Mouse (Mus musculus) adrenal gland, postnatal 25 days (tissue): ENCODE data around the gene Cchcr1. TPM values are rescaled to one million over a fixed set of nuclear protein-coding genes. Genes with fewer than 3 reads are reported as not detected.
A peak's percentile ranks its signal among the peaks of the same experiment; 100 is the strongest.

Experiments used
- DNase-seq: peaks from one replicate; pipeline ENCODE4 v3.0.0; 2021; ENCODE audit warnings: mixed read lengths
- total RNA-seq: library from RNA; stranded (reverse); gene quantifications from 2 replicates; pipeline ENCODE4 v1.2.3, GENCODE M21; 2021

The Cchcr1 gene
- total RNA-seq, 1 experiment from 2014 or later, result 16.6 TPM

DNA sequence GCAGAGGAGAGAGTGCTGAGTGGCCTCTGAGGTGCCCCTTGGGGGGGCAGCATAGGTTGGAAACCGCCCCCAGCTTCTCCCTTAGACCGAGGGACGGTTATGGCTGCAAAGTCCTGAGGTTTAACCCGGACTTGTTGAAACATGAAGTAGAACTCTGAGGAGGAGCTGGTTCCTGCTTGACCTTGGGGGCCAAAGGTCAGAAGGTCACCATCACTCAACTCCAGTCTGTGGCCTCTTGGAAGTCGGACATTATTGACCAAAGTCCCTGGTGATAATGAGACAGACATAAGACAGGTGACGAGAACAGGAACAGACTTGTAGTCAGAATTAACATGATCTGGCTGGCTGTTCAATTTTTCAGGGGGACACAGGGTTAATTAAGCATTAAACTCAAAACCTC lies 2.1 kb upstream of the Cchcr1 start:
- no peak for DNase-seq

DNA sequence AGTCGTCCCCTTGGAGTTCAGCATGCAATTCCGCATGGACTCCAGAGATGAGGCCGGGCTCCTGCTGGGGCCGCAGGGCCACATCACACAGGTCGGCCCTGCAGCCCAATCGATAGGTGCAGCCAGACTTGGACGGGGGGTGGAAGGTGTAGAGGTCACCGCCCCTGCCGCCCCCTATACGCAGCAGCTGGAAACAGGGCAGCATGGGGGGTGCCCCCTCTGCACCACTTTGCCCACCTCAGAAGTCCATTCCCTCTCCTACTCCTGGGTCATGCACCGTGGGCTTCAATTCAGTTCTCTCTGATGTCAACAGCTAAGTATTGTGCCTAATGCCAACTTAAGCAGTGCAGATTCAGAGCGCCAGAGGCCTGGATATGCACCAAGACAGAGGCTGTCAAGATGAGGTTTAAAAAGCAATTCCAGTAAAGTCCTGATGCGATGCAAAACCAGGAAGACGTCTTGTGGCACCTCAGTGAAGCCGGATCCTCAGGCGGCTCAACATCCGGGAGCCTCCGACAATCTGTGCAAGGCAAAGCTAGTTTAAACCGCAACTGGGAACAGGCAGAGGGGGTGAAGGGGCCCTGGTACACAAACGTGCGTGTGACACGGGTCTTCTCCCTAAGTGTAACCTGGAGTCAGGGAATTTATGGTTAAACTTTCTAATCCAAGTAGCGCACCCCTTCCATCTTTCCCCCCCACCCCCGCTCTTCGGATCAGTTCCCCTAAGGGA lies 824 bp upstream of the Cchcr1 start:
- DNase-seq, result no peak

DNA sequence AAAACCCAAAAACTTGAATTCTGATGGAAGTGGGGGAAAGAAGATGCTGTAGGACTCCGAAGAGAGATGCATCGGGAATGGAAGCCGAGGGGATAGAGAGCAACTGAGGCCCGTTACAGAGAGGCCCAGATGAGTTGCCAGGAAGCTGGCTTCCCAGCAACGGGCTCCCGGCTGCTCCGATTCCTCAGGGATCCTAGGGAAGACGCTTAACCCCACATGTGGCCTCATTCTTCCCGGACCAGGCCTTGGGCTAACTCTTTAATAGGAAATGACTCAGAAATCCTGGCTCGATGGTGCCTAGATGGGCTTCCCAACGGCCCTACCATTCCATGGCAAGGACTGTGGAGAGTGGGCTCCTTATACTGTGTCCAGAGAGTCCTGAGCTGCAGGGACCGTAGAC lies 626 bp downstream of the Cchcr1 start:
- no peak for DNase-seq

DNA sequence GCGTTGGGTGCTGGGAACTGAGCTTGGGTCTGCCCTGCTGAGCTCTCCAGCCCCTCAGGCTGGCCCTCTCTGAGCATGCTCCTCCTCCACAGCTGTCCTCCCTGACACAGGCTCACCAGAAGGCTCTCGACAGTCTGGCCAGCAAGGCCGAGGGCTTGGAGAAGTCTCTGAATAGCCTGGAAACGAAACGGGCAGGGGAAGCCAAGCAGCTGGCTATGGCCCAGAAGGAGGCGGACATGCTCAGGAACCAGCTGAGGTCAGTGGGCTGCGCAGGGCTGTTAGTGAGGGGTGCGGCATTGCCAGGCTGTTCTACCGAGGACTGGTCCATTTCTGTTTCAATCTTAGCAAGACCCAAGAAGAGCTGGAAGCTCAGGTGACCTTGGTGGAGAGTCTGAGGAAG lies 7.5 kb downstream of the Cchcr1 start:
- DNase-seq, result no peak

DNA sequence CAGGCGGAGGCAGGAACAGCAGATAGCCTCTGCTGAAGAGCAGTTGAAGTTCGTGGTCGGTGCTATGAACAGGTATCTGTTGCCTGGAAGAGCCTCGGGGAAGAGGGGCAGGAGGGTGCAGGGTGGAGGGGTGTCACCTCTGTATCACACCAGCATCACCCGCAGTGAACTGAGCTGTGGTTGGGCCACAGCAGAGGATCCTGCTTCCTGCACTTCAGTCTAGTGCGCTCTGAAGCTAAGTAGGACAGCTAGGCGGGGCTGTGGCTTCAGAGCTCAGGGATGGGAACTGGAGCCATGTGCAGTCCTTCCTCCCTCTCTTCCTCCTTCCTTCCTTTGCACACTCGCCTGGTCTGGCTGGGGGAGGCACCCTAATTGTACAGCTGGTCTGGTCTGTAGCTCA lies 9.7 kb downstream of the Cchcr1 start:
- DNase-seq, result no peak

DNA sequence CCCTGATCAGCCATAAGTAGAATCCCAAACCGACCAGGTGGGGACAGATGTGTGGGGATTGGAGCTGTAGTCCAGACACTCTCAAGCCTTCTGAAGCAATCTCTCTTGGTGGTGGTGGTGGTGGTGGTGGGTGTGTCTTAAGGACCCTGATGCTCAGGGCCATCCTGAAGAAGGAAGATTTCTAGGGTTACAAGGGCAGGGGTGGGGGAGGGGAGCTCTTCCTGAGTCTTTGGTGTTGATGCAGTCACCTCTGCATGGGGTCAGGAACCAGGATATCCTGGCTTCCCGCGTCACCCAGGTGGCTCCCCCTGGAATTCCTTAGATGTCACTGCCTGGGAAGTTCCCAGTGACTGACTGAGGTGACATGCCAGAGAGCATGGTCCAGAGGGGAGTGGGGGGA lies 15.5 kb downstream of the Cchcr1 start:
- DNase-seq, result no peak

DNA sequence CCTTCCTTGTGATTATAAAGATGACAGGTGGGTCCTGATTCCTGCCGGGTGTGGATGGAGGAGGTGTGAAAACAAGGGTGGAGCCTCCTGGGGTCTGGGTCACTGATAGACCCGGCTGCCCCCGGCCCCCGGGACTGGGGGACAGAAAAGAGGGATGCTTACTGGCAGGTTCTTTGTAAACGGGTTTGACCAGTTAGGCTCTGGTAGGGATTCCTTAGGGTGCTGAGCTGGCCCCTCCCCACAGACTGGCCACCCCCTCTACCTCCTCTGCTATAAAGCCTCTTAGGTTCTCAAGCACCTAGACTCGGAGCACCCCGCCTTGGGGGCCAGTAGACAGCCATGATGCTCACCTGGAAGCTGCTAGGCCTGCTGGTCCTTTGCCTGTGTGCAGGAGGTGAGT lies 16.0 kb downstream of the Cchcr1 start, which contains the start of gene Psors1c2:
Psors1c2 (plus strand) TSS at position 301 of the 400 bp plus-strand sequence.
- DNase-seq, result no peak

DNA sequence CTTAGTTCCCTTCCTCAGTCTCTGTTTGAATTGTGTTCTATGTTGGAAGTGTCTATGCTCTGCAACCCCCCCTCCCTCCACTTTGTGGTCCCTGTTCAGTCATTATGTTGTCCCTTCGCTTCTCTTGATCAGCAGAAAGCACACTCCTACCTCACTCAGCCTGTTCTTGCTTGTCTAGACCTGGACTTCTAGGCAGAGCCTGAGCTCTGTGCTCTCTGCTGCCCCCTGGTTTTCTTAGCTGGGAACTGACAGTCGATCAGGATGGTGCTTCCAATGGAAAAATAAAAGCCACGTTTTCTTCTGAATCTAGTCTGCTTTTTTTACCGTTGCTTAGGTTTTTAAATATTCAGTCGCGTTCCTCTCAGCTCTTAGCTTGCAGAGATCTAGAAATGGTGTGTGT lies 17.4 kb downstream of the Cchcr1 start:
- peak; percentile 75 for DNase-seq

DNA sequence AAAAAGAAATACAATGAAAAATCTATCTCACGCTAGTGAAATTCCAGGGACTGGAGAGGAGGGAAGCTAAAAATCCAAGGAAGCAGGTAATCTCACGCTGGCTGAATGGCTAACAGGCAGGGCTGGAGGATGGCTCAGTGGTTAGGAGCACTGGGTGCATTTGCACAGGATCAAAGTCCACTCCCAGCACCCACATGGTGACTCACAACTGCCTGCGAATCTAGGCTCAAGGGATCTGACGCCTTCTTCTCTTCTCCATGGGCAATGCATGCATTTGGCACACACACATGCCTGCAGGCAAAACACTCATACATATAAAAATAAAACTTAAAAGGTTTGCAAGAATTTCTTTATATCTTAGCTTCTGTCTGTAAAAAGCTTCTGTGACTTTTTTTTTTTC lies 20.5 kb downstream of the Cchcr1 start:
- DNase-seq, result no peak

DNA sequence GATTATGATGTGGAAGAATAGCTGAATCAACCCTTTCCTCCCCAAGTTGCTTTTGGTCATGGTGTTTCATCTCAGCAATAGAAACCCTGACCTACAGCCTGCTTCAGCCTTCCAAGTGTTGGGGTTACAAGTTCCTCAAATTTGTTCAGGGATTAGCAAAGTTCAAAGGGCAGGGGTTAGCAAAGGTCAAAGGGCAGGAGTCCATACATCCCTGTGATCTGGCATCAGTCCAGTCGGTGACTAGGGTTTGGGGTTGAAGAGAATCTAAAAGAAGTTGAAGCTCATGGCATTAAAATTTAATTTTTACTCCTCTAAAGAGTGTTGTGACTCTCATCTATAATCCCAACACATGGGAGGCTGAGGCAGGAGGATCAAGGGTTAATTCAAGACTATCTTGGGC lies 21.6 kb downstream of the Cchcr1 start:
- no peak for DNase-seq

DNA sequence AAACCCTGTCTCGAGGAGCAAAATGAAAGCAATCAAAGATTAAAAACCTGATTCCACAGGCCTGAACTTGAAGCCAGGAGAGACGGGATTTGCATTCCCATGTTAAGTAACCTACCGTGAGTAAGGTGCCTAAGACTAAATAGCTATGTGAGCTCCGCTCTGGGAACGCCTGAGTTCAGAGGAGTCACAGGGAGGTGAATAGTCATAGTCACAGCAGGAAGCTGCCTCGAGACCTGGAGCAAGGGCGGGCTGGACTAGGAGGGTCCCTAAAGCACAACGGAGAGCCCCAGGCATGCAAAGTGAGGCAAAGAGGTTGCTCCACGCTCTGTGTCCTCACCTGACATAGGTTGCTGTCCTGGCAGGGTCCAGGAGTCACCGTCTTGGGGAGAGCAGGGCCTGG lies 22.6 kb downstream of the Cchcr1 start:
- no peak for DNase-seq

DNA sequence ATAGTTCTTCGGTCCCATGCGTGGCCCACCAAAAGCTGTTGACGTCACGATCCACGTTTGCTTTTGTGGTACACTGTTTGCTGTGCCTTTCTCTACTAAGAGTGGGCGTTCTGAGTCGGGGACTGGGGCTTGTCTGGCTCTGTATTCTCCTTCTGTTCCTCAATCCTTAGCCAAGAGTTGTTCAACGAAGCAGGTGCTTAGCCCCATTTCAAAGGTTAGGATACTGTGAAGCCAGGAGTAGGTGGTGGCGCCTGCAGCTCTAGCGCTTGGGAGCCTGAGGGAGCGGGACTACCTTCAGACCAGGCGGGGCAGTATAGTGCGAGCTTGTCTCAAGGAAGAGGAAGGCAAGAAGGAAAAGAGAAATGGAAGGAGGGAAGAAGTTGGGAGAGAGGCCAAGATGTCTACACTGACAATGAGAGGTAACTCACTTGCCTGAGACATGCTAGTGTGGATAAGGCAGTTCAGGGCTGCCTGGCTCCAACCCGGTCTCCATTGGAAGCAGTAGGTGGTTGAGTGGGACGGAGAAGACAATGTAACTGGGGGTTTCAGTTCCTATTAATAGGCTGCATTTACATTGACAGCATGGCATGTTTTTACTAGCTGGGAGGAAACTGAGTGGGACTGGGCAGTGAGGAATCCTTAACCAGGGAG lies 26.0 kb downstream of the Cchcr1 start:
- DNase-seq, result no peak

DNA sequence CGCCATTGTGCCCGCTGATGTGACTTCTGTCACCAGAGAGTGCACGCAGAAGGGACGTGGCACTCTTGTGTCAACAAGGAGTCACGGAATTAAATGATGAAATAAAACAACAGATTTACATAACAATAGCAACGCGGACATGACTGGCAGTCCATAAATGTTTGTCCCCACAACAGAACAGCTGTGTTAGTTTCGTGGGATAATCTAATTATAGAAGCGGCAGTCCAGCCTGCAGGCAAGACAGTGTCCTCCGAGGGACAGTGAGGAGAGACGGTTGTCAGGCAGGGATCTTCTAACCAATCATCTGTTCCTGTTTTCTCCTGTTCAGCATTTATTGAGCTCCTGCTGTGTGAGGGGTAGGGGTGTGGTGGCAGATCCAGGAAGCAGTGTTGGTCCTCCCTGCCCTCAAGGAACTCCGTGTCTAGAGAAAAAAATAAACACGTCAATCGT lies 26.5 kb downstream of the Cchcr1 start:
- DNase-seq, result no peak

DNA sequence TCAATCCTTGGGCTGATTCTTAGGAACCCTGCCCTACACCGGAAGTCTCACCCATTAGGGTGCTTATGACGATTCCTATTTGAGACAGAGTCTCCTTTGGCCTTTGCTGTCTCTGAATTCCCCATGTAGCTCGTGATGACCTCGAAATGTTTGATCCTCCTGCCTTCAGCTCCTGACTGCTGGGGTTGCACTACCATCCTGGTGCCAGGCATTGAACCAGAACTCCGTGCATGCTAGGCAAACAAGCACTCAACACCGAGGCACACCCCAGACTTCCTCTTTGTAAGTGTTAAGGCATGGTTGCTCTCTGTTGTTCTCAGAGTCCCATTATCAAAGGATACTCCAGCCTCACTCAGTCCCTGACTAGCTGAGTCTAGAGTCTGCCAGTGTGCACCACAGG lies 27.1 kb downstream of the Cchcr1 start:
- DNase-seq, result no peak

DNA sequence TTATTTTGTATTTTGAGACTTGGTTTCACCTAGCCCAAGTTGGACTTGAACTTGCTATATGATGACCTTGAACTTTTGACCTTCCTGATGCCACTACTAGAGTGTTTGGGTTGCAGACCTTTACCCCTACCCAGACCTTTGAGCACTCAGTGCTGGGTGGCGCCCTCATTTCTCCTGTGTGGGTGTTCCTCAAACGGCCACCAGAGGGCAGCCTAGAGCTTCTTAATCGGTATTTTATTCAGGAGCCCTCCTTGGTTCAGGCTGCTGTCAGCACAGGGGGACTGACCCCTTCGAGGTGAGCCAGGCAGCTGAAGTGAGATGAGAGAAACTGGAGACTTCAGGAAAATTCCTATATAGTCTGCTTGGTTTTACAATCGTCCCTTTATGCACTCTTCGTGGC lies 27.8 kb downstream of the Cchcr1 start:
- peak; percentile 52 for DNase-seq

DNA sequence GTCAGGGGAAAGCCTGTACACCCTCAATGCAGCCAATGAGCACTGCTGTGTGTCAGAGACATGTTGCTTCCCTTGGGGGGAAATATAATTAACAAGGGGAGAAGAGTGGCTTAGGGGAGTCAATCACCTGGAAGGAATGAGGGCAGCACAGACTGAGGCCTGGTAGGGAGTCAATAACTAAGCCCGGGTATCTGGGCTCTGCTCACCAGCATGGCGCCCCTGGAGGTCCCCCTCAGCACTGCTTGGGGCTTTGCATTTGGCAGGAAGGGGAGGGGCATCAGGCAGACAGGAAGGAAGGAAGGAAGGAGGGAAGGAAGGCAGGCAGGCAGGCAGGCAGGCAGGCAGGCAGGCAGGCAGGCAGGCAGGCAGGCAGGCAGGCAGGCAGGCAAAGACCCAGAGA lies 30.6 kb downstream of the Cchcr1 start:
- DNase-seq, result no peak

DNA sequence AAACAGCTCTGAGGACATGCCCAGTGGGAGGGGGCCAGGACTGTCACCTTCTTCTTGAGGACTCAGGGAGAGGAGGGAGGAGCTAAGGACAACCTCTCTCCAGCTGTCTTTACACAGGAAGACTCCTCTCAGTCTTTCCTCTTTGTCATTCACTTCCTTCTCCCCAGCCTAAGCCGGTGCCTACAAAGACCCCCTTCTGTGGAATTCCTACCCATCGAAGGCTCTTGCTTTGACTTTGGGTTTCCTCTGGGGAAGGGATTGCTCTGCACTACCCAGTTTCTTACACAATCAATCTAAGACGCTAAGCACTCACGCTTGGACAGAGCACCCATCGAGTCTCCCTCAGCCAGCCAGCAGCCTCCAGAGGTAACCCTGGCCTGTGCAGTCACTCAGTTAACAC lies 31.7 kb downstream of the Cchcr1 start:
- DNase-seq, result no peak

DNA sequence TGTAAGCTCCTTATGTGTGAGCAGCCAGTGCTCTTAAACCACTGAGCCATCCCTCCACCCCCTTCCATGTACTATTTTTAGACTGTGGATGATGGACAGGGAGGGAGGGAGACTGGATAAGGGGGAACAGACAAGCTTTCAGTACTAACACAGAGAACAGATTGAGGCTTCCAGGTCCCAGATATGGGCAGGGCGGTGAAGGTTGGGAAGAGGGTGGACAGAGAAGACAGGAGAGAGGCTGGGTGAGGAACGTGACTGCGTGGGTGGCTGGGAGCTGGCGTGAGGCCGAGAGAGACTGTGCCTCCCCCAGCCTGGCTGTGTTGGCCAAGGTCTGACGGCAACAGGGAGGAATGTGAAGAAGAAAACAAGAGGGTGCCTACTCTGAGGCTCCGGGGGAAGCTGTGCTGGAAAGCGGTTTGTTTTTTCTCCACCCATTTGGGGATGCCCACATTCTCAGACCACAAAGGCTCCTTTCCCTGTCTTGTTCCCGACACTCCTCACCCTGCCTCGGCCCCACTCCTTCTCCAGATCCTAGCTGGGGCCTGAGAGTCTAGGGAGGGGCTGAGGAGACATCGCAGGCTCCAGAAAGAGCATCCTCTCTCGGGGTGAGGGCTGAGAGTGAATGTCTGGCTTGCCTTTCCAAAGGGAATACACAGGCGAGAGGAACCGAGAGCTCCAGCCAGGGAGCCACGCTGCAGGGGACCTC lies 32.7 kb downstream of the Cchcr1 start:
- peak; percentile 85 for DNase-seq

DNA sequence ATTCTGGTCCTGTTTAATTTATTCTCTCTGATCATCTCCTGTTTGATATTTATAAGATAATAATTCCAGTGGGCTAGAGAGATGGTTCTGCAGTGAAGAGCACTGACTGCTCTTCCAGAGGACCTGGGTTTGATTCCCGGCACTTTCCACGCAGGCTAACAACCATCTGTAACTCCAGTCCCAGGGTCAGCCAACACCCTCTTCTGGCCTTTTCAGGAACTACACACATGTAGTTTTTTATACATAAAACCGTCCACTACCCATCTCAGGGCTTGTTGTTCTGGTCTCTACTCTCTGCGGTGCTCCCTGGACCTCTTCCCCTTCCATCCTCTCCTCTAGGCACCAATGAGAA lies 33.2 kb downstream of the Cchcr1 start:
- no peak for DNase-seq

DNA sequence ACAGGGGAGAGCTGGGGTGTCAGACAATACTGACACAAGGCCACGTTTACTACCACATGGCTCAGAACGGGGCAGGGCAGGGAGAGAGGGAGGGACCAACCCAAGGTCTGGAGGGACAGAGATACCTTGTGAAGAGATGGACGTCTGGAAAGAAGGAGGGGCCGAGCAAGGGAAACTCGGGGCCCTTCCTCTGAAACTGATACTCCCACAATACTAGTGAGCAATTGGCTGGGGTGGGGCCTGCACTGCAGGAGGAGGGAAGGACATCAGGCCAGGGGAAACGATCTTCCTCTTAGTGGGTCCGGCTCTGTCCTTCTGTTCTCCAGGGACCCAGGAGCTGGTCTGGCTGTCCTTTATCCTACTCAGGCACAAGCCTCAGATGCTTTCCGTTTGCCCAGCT lies 34.0 kb downstream of the Cchcr1 start:
- no peak for DNase-seq

DNA sequence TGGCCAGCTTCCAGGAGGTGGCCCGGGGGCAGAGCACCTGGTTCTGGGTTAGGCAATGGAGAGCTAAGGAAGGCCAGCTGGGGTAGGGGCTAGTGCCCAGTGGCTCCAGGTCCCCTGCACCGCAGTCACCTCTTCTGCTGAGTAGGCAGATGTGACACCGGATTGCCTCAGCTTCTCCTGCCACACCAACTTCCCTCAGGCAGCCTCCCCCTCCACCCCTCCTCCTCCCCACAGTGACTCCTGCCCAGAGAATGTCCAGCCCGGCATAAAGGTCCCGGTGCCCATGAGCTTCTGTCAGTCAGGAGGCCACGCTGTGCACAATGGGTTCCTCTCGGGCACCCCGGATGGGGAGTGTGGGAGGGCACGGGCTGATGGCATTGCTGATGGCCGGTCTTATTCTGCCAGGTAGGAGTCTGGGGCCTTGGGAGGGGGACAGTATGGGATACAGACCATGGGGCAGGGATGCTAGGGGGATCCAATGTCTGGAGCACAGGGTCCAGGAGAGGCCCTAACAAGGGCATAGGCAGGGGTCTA lies 35.0 kb downstream of the Cchcr1 start, which contains the start of gene Cdsn:
Cdsn (plus strand) TSS at position 248 of the 534 bp plus-strand sequence.
- peak; percentile 35 for DNase-seq

DNA sequence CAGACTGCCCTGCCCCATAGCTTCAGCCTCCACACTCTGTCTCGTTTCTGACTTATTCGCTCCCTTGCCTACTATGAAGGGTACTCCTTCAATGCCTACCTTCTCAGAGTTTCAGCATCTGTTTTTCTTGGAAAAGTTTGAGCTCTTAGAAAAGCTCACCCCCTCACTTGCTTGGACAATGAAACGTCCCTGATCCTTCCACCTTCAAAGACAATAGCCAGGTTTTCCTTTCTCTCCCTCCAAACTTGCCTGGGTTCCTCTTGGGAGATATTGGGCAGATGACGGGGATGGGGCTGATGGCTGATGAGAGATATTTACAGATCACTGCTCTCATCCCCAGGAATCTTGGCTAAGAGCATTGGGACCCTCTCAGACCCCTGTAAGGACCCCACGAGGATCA lies 37.4 kb downstream of the Cchcr1 start:
- no peak for DNase-seq

DNA sequence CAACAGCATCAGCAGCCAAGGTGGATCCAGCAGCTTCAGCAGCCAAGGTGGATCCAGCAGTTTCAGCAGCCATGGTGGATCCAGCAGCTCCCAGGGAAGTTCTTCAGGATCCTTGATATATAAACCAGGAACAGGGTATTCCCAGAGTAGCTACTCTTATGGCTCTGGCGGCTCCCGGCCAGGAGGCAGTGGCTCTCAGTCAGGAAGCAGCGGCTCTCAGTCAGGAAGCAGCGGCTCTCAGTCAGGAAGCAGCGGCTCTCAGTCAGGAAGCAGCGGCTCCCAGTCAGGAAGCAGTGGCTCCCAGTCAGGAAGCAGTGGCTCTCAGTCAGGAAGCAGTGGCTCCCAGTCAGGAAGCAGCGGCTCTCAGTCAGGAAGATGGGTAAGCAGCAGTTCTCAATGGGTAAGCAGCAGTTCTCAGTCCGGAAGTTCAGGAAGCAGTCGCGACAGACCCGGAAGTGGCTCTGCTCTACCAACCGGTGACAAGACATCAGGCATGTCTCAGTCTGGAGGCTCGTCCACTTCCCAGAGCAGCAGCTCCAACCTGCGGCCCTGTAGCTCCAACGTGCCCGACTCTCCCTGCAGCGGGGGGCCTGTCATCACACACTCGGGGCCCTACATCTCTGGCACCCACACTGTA lies 38.0 kb downstream of the Cchcr1 start:
- DNase-seq, result no peak
